Mouse (Mus musculus): Measurements from ENCODE around the gene Ngf. TPM values are rescaled to one million over a fixed set of nuclear protein-coding genes. Genes with fewer than 3 reads are reported as not detected.

Ngf gene
- 0.33 and 1.0 TPM in 2 replicates for polyA plus RNA-seq (2014; fragmentation: Nextera tagmentation; extraction: Ambion mirVana)

- Histone ChIP-seq H3K4me1 (ENCODE audit: control insufficient read depth, insufficient read depth, low read length) (no peaks in the 10 kb centered on the region), H3K27ac (ENCODE audit: low read depth, low read length) (no peak within 1 kb of the TSS), H3K27me3 (ENCODE audit: control insufficient read depth, insufficient read depth, low read length) (peaks cover 30% of the 10 kb centered on the region), H3K9ac (ENCODE audit: low read length) (no peak within 1 kb of the TSS), H3K4me2 (peak within 1 kb of the TSS; percentile 58), H3K9me3 (ENCODE audit: control insufficient read depth, low read length) (no peaks in the 10 kb centered on the region), H3K36me3 (ENCODE audit: control insufficient read depth, insufficient read depth, low read length) (no peaks in the 10 kb centered on the region), H3K4me3 (ENCODE audit: low read depth, low read length) (peak within 1 kb of the TSS; percentile 34)
- ATAC-seq (ENCODE audit: low FRiP score) (peak; percentile 62; the same call in 1 of the 2 replicates), DNase-seq (ENCODE audit: low spot score, missing footprints) (peak; percentile 92)
- under 1% methylated on average over 43 of the region's 43 CpGs for WGBS
Measured at GRCm38 (mm10) chr3:102469713-102470448, at the start of gene Ngf. Gene Ngf (plus strand): TSS chr3:102469919.

GRCm38 (mm10) chr3:102445567-102445966 is 24.2 kb upstream of the Ngf start:
- no peak overlapping the region for H3K4me3 ChIP-seq (ENCODE audit: low read depth, low read length)
- DNase-seq (ENCODE audit: low spot score, missing footprints) (no peak), ATAC-seq (ENCODE audit: low FRiP score) (no peak)
- H3K36me3 ChIP-seq (ENCODE audit: control insufficient read depth, insufficient read depth, low read length): no peaks in the 10 kb centered on the region
- no peaks in the 10 kb centered on the region for H3K4me1 ChIP-seq (ENCODE audit: control insufficient read depth, insufficient read depth, low read length)
- no peak overlapping the region for H3K9ac ChIP-seq (ENCODE audit: low read length)
- H3K4me2 ChIP-seq: no peak overlapping the region
- WGBS: 81% methylated on average over 3 of the region's 3 CpGs
- no peaks in the 10 kb centered on the region; the same call in 1 of the 2 replicates for H3K9me3 ChIP-seq (ENCODE audit: control insufficient read depth, low read length)
- H3K27ac ChIP-seq (ENCODE audit: low read depth, low read length): no peak overlapping the region
- H3K27me3 ChIP-seq (ENCODE audit: control insufficient read depth, insufficient read depth, low read length): no peaks in the 10 kb centered on the region

GRCm38 (mm10) chr3:102446691-102447090 is 23.0 kb upstream of the Ngf start:
- Histone ChIP-seq H3K4me3 (ENCODE audit: low read depth, low read length) (no peak overlapping the region), H3K9me3 (ENCODE audit: control insufficient read depth, low read length) (no peaks in the 10 kb centered on the region; the same call in 1 of the 2 replicates), H3K4me2 (no peak overlapping the region), H3K4me1 (ENCODE audit: control insufficient read depth, insufficient read depth, low read length) (no peaks in the 10 kb centered on the region), H3K36me3 (ENCODE audit: control insufficient read depth, insufficient read depth, low read length) (no peaks in the 10 kb centered on the region), H3K27me3 (ENCODE audit: control insufficient read depth, insufficient read depth, low read length) (no peaks in the 10 kb centered on the region), H3K27ac (ENCODE audit: low read depth, low read length) (no peak overlapping the region), H3K9ac (ENCODE audit: low read length) (no peak overlapping the region)
- ATAC-seq (ENCODE audit: low FRiP score) (no peak), DNase-seq (ENCODE audit: low spot score, missing footprints) (no peak)
- WGBS: 76% methylated on average over 4 of the region's 4 CpGs

GRCm38 (mm10) chr3:102454566-102454965 is 15.2 kb upstream of the Ngf start:
- WGBS: 79% methylated on average over 6 of the region's 6 CpGs
- Histone ChIP-seq H3K27ac (ENCODE audit: low read depth, low read length) (no peak overlapping the region), H3K4me2 (no peak overlapping the region), H3K9me3 (ENCODE audit: control insufficient read depth, low read length) (no peaks in the 10 kb centered on the region), H3K4me3 (ENCODE audit: low read depth, low read length) (no peak overlapping the region), H3K36me3 (ENCODE audit: control insufficient read depth, insufficient read depth, low read length) (no peaks in the 10 kb centered on the region), H3K9ac (ENCODE audit: low read length) (no peak overlapping the region), H3K27me3 (ENCODE audit: control insufficient read depth, insufficient read depth, low read length) (no peaks in the 10 kb centered on the region), H3K4me1 (ENCODE audit: control insufficient read depth, insufficient read depth, low read length) (no peaks in the 10 kb centered on the region)
- DNase-seq (ENCODE audit: low spot score, missing footprints) (no peak), ATAC-seq (ENCODE audit: low FRiP score) (no peak)

GRCm38 (mm10) chr3:102460528-102460927 is 9.2 kb upstream of the Ngf start:
- Histone ChIP-seq H3K9me3 (ENCODE audit: control insufficient read depth, low read length) (no peaks in the 10 kb centered on the region), H3K4me1 (ENCODE audit: control insufficient read depth, insufficient read depth, low read length) (no peaks in the 10 kb centered on the region), H3K36me3 (ENCODE audit: control insufficient read depth, insufficient read depth, low read length) (no peaks in the 10 kb centered on the region), H3K27me3 (ENCODE audit: control insufficient read depth, insufficient read depth, low read length) (no peaks in the 10 kb centered on the region), H3K4me2 (no peak overlapping the region), H3K27ac (ENCODE audit: low read depth, low read length) (no peak overlapping the region), H3K9ac (ENCODE audit: low read length) (no peak overlapping the region), H3K4me3 (ENCODE audit: low read depth, low read length) (no peak overlapping the region)
- DNase-seq (ENCODE audit: low spot score, missing footprints): no peak
- WGBS: 91% methylated on average over 5 of the region's 5 CpGs
- no peak for ATAC-seq (ENCODE audit: low FRiP score)

GRCm38 (mm10) chr3:102460986-102461385 is 8.7 kb upstream of the Ngf start:
- Histone ChIP-seq H3K36me3 (ENCODE audit: control insufficient read depth, insufficient read depth, low read length) (no peaks in the 10 kb centered on the region), H3K27ac (ENCODE audit: low read depth, low read length) (no peak overlapping the region), H3K27me3 (ENCODE audit: control insufficient read depth, insufficient read depth, low read length) (no peaks in the 10 kb centered on the region), H3K9ac (ENCODE audit: low read length) (no peak overlapping the region), H3K9me3 (ENCODE audit: control insufficient read depth, low read length) (no peaks in the 10 kb centered on the region), H3K4me3 (ENCODE audit: low read depth, low read length) (no peak overlapping the region), H3K4me2 (no peak overlapping the region), H3K4me1 (ENCODE audit: control insufficient read depth, insufficient read depth, low read length) (no peaks in the 10 kb centered on the region)
- ATAC-seq (ENCODE audit: low FRiP score): no peak
- 88% methylated on average over 6 of the region's 6 CpGs for WGBS
- DNase-seq (ENCODE audit: low spot score, missing footprints): no peak

GRCm38 (mm10) chr3:102462703-102463336 is 6.9 kb upstream of the Ngf start:
- H3K9ac ChIP-seq (ENCODE audit: low read length): no peak overlapping the region
- no peaks in the 10 kb centered on the region for H3K9me3 ChIP-seq (ENCODE audit: control insufficient read depth, low read length)
- H3K27ac ChIP-seq (ENCODE audit: low read depth, low read length): no peak overlapping the region
- H3K4me1 ChIP-seq (ENCODE audit: control insufficient read depth, insufficient read depth, low read length): no peaks in the 10 kb centered on the region
- no peak overlapping the region for H3K4me3 ChIP-seq (ENCODE audit: low read depth, low read length)
- H3K36me3 ChIP-seq (ENCODE audit: control insufficient read depth, insufficient read depth, low read length): no peaks in the 10 kb centered on the region
- H3K4me2 ChIP-seq: no peak overlapping the region
- no peak for ATAC-seq (ENCODE audit: low FRiP score)
- H3K27me3 ChIP-seq (ENCODE audit: control insufficient read depth, insufficient read depth, low read length): no peaks in the 10 kb centered on the region; the same call in 1 of the 2 replicates
- DNase-seq (ENCODE audit: low spot score, missing footprints): no peak
- 61% methylated on average over 9 of the region's 9 CpGs for WGBS

- DNase-seq (ENCODE audit: low spot score, missing footprints) (no peak), ATAC-seq (ENCODE audit: low FRiP score) (no peak)
- H3K9me3 ChIP-seq (ENCODE audit: control insufficient read depth, low read length): no peaks in the 10 kb centered on the region
- WGBS: 87% methylated on average over 2 of the region's 2 CpGs
- no peaks in the 10 kb centered on the region for H3K36me3 ChIP-seq (ENCODE audit: control insufficient read depth, insufficient read depth, low read length)
- peaks cover under 1% of the 10 kb centered on the region; the same call in 1 of the 2 replicates for H3K27me3 ChIP-seq (ENCODE audit: control insufficient read depth, insufficient read depth, low read length)
- H3K4me2 ChIP-seq: no peak overlapping the region
- H3K9ac ChIP-seq (ENCODE audit: low read length): no peak overlapping the region
- H3K27ac ChIP-seq (ENCODE audit: low read depth, low read length): no peak overlapping the region
- H3K4me3 ChIP-seq (ENCODE audit: low read depth, low read length): no peak overlapping the region
- no peaks in the 10 kb centered on the region for H3K4me1 ChIP-seq (ENCODE audit: control insufficient read depth, insufficient read depth, low read length)
Measured at GRCm38 (mm10) chr3:102463339-102463738, 6.4 kb upstream of the Ngf start.

- 24% methylated on average over 3 of the region's 3 CpGs for WGBS
Measured at GRCm38 (mm10) chr3:102466587-102466986, 3.1 kb upstream of the Ngf start.

More at GRCm38 (mm10) chr3:102466587-102466986, 3.1 kb upstream of the Ngf start:
- no peak overlapping the region for H3K4me2 ChIP-seq
- no peaks in the 10 kb centered on the region for H3K4me1 ChIP-seq (ENCODE audit: control insufficient read depth, insufficient read depth, low read length)
- no peaks in the 10 kb centered on the region for H3K36me3 ChIP-seq (ENCODE audit: control insufficient read depth, insufficient read depth, low read length)
- no peak overlapping the region for H3K4me3 ChIP-seq (ENCODE audit: low read depth, low read length)
- peaks cover 30% of the 10 kb centered on the region for H3K27me3 ChIP-seq (ENCODE audit: control insufficient read depth, insufficient read depth, low read length)
- peak; percentile 66; the same call in 1 of the 2 replicates for ATAC-seq (ENCODE audit: low FRiP score)
- H3K9ac ChIP-seq (ENCODE audit: low read length): no peak overlapping the region
- no peaks in the 10 kb centered on the region for H3K9me3 ChIP-seq (ENCODE audit: control insufficient read depth, low read length)
- peak; percentile 96 for DNase-seq (ENCODE audit: low spot score, missing footprints)
- H3K27ac ChIP-seq (ENCODE audit: low read depth, low read length): no peak overlapping the region

All from midbrain, embryonic 11.5 days (tissue).